Mouse (Mus musculus) Patski (cell line): Measurements from ENCODE around the gene Eif2ak4. TPM values are rescaled to one million over a fixed set of nuclear protein-coding genes. Genes with fewer than 3 reads are reported as not detected.

Experiments used
- ATAC-seq: fragments of 100-300 bp; one replicate; pipeline ENCODE4 v1.8.0; 2021
- CTCF ChIA-PET: fragments of 350-600 bp; sonication (Branson Sonifier 250); formaldehyde crosslinking; loops from one replicate; lab custom pipeline; 2022; ENCODE audit warnings: inconsistent platforms; lab: Charles Lee
- POLR2A ChIA-PET: fragments of 350-600 bp; sonication (Branson Sonifier 250); formaldehyde crosslinking; loops from one replicate; lab custom pipeline; 2022; ENCODE audit warnings: antibody characterized with exemption, inconsistent platforms; lab: Charles Lee
- DNase-seq: peaks from one replicate; pipeline ENCODE4 v3.0.0-alpha.2; 2011; ENCODE audit warnings: low read depth, low spot score
- H3K27me3 ChIP-seq: fragments of 371-371 bp; one replicate; pipeline ENCODE4 v1.5.1; 2021
- CTCF ChIP-seq: fragments of 100-300 bp; IDR thresholded peaks from one replicate; pipeline ENCODE4 v1.5.1; 2021
- in situ Hi-C: fragments of 300-500 bp; cut with MboI; formaldehyde crosslinking; loops from 3 replicates; pipeline ENCODE4 v1.11.1; 2018; ENCODE audit warnings: low pct_unique_long_range_greater_than_20kb, mixed read lengths
- polyA plus RNA-seq: library from polyadenylated mRNA; unstranded; gene quantifications from one replicate; pipeline ENCODE4 v1.2.3, GENCODE M21; 2021

Gene Eif2ak4
- polyA plus RNA-seq, 1 experiment from 2014 or later, result 31.3 TPM

- in situ Hi-C loops, result no loop called here
- POLR2A ChIA-PET, result no interaction called here
Measured at GRCm38 (mm10) chr2:118373572-118374279, 14.7 kb upstream of the Eif2ak4 start.

GRCm38 (mm10) chr2:118375522-118375921 lies 12.9 kb upstream of the Eif2ak4 start:
- no peak for TF ChIP-seq CTCF
- in situ Hi-C loops, result no loop called here
- no peak for DNase-seq
- POLR2A ChIA-PET, result no interaction called here
- CTCF ChIA-PET, result interaction anchor here (1.4 kb wide), 1 partner anchor 39 kb away, joined by 3 read pairs; no protein-coding TSS in a partner anchor
- no peak for ATAC-seq
- H3K27me3 ChIP-seq, result no peaks in the 10 kb centered on the region

More at GRCm38 (mm10) chr2:118373572-118374279, 14.7 kb upstream of the Eif2ak4 start:
- no peak for TF ChIP-seq CTCF
- CTCF ChIA-PET, result no interaction called here
- H3K27me3 ChIP-seq, result no peaks in the 10 kb centered on the region
- ATAC-seq (no peak), DNase-seq (no peak)

GRCm38 (mm10) chr2:118375931-118376330 lies 12.5 kb upstream of the Eif2ak4 start:
- CTCF ChIA-PET, result no interaction called here
- no peak for ATAC-seq
- POLR2A ChIA-PET, result no interaction called here
- no peak for TF ChIP-seq CTCF
- in situ Hi-C loops, result no loop called here
- no peaks in the 10 kb centered on the region for H3K27me3 ChIP-seq
- DNase-seq, result no peak

GRCm38 (mm10) chr2:118379756-118380155 lies 8.7 kb upstream of the Eif2ak4 start:
- POLR2A ChIA-PET, result no interaction called here
- no peaks in the 10 kb centered on the region for H3K27me3 ChIP-seq
- ATAC-seq (no peak), DNase-seq (peak; percentile 56)
- in situ Hi-C loops, result no loop called here
- TF ChIP-seq CTCF, result no peak
- CTCF ChIA-PET, result no interaction called here

GRCm38 (mm10) chr2:118383387-118383786 lies 5.0 kb upstream of the Eif2ak4 start:
- ChIA-PET POLR2A (no interaction called here), CTCF (no interaction called here)
- H3K27me3 ChIP-seq, result no peaks in the 10 kb centered on the region
- ATAC-seq (no peak), DNase-seq (no peak)
- in situ Hi-C loops, result no loop called here
- no peak for TF ChIP-seq CTCF

- in situ Hi-C loops, result no loop called here
- no peaks in the 10 kb centered on the region for H3K27me3 ChIP-seq
- ChIA-PET CTCF (no interaction called here), POLR2A (no interaction called here)
- ATAC-seq (no peak), DNase-seq (no peak)
- TF ChIP-seq CTCF, result no peak
Measured at GRCm38 (mm10) chr2:118389569-118389968, 1.2 kb downstream of the Eif2ak4 start.

- CTCF ChIA-PET, result no interaction called here
- no peak for ATAC-seq
- no peak for TF ChIP-seq CTCF
- no peaks in the 10 kb centered on the region for H3K27me3 ChIP-seq
- DNase-seq, result no peak
- POLR2A ChIA-PET, result no interaction called here
- in situ Hi-C loops, result no loop called here
Measured at GRCm38 (mm10) chr2:118390072-118390471, 1.7 kb downstream of the Eif2ak4 start.

GRCm38 (mm10) chr2:118391201-118391600 lies 2.8 kb downstream of the Eif2ak4 start:
- in situ Hi-C loops, result no loop called here
- DNase-seq (no peak), ATAC-seq (no peak)
- no peaks in the 10 kb centered on the region for H3K27me3 ChIP-seq
- ChIA-PET POLR2A (no interaction called here), CTCF (no interaction called here)
- no peak for TF ChIP-seq CTCF

GRCm38 (mm10) chr2:118399751-118400150 lies 11.3 kb downstream of the Eif2ak4 start:
- no peak for TF ChIP-seq CTCF
- DNase-seq (no peak), ATAC-seq (no peak)
- ChIA-PET POLR2A (no interaction called here), CTCF (no interaction called here)
- no peaks in the 10 kb centered on the region for H3K27me3 ChIP-seq
- in situ Hi-C loops, result no loop called here

- ChIA-PET CTCF (interaction anchor here (1.2 kb wide), 1 partner anchor 52 kb away, joined by 3 read pairs; no protein-coding TSS in a partner anchor), POLR2A (interaction anchor here (0.9 kb wide), 1 partner anchor 11 kb away, joined by 3 read pairs; no protein-coding TSS in a partner anchor)
- in situ Hi-C loops, result no loop called here
- no peak for TF ChIP-seq CTCF
- H3K27me3 ChIP-seq, result no peaks in the 10 kb centered on the region
- ATAC-seq (no peak), DNase-seq (no peak)
Measured at GRCm38 (mm10) chr2:118401834-118402727, 13.7 kb downstream of the Eif2ak4 start.

GRCm38 (mm10) chr2:118404336-118404735 lies 15.9 kb downstream of the Eif2ak4 start:
- in situ Hi-C loops, result no loop called here
- ChIA-PET CTCF (interaction anchor here (1.3 kb wide), 1 partner anchor 11 kb away, joined by 3 read pairs; no protein-coding TSS in a partner anchor), POLR2A (no interaction called here)
- ATAC-seq (no peak), DNase-seq (no peak)
- H3K27me3 ChIP-seq, result no peaks in the 10 kb centered on the region
- TF ChIP-seq CTCF, result no peak
